Mouse (Mus musculus) forebrain, embryonic 16.5 days (tissue): ENCODE measurements at regions not wholly inside any gene's neighbourhood (a gene's known extent, or its start where the extent isn't known, plus 50 kb on each side); places are given as distances from the start of the nearest gene placed in this dataset.
A peak's percentile ranks its signal among the peaks of the same experiment; 100 is the strongest.

Experiments used
- ATAC-seq: fragments of 200-750 bp; cut with Nextera tagmentation; 2 replicates; pipeline ENCODE4 v1.8.0; 2017; ENCODE audit warnings: mild to moderate bottlenecking, moderate library complexity
- H3K27ac ChIP-seq: fragments of 300-500 bp; sonication (generic); 2 replicates; pipeline ENCODE4 v1.5.1; 2014; ENCODE audit warnings: low read length, control low read depth
- H3K27me3 ChIP-seq: fragments of 300-500 bp; sonication (generic); replicated peaks from 2 replicates; pipeline ENCODE4 v1.6.1; 2014; ENCODE audit warnings: low read length; ENCODE audit not compliant: control insufficient read depth, insufficient read depth
- H3K36me3 ChIP-seq: fragments of 300-500 bp; sonication (generic); 2 replicates; pipeline ENCODE4 v1.6.1; 2014; ENCODE audit not compliant: control insufficient read depth, insufficient read depth
- H3K4me1 ChIP-seq: fragments of 300-500 bp; sonication (generic); replicated peaks from 2 replicates; pipeline ENCODE4 v1.6.1; 2014; ENCODE audit warnings: low read length; ENCODE audit not compliant: control insufficient read depth, insufficient read depth
- H3K4me2 ChIP-seq: fragments of 300-500 bp; sonication (generic); 2 replicates; pipeline ENCODE4 v1.6.1; 2014; ENCODE audit warnings: mild to moderate bottlenecking, low read length, control low read depth
- H3K4me3 ChIP-seq: fragments of 300-500 bp; sonication (generic); replicated peaks from 2 replicates; pipeline ENCODE4 v1.5.1; 2014; ENCODE audit warnings: mild to moderate bottlenecking, low read length, control low read depth
- H3K9ac ChIP-seq: fragments of 300-500 bp; sonication (generic); replicated peaks from 2 replicates; pipeline ENCODE4 v1.6.1; 2014; ENCODE audit warnings: low read depth, low read length, control low read depth
- H3K9me3 ChIP-seq: fragments of 300-500 bp; sonication (generic); 2 replicates; pipeline ENCODE4 v1.6.1; 2016; ENCODE audit warnings: low read length; ENCODE audit not compliant: control insufficient read depth
- WGBS: fragments of 180-500 bp; shearing (Covaris S2); extraction: QIAGEN DNeasy Blood & Tissue Kit; methylation state at CpG from one replicate; pipeline ENCODE4 v1.1.7; 2014; 5-methylcytosine and 5-hydroxymethylcytosine counted together

DNA sequence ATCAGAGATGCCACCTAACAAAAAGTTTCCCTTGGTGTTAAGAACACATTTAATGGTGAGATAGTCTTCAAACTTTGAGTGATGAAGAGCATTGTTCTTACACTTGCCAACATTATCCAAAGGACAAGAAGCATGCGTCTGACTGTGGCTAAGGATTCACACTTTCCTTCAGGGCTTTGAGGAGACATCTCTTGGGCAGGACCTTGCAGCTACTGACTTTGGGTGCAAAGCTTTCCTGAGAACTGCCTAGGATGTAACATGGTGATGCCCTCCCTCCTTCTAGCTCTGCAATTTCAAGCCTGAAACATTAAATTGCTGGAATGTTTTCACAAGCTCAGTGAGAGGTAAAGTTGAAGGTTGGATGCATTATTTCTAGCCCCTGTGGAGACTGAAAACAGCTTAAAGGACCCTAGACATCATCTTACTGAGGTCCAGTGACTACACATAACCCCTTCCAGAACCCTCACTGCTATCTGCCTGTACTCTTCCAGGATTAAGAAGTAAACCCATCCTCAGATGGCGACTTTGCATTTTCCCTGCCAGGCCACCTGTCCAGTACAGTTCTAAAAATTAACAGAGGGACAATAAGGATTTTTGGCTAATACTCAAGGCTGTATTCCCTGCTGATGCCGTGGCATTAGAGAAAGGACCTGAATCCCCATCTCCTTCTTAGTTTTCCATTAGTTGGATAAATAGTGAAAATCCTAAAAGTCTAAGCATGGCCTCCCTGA lies 137.3 kb upstream of the Sptlc3 start:
- no peak for ATAC-seq
- Histone ChIP-seq H3K4me2 (no peak overlapping the region), H3K4me3 (no peak overlapping the region), H3K4me1 (no peaks in the 10 kb centered on the region), H3K36me3 (no peaks in the 10 kb centered on the region), H3K9me3 (no peaks in the 10 kb centered on the region), H3K27me3 (no peaks in the 10 kb centered on the region), H3K9ac (no peak overlapping the region), H3K27ac (no peak overlapping the region)
- 84% methylated on average over 3 of the region's 3 CpGs for WGBS

DNA sequence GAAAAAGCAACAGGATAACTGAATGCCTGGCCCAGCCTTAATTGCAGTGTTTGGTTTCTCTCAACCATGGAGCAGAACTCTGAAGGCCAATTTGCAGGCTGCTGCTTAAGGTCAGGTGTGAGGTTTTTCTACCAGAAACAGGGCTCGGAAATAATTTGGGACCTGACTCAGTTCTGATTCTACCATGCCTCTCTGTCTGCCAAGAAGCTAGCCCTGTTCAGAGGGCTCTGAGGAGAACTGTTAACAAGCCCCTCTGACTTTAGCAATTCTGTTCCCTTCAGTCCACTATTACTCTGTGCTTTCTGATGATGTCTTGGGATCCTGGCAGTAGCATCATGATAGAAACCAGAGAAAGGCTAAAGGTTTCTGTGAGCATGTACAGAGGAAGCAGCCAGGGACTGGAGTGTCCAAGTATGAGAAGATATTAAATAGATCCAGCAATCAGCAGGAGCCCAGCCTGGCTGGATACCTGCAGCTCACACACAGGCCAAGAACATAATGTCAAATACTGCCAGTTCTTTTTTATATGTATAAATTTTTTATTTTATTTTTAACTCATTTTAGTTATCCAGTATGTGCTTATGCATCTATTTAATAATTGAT lies 131.4 kb upstream of the Sptlc3 start:
- H3K27me3 ChIP-seq = no peaks in the 10 kb centered on the region
- 86% methylated on average over 1 of the region's 1 CpGs for WGBS

DNA sequence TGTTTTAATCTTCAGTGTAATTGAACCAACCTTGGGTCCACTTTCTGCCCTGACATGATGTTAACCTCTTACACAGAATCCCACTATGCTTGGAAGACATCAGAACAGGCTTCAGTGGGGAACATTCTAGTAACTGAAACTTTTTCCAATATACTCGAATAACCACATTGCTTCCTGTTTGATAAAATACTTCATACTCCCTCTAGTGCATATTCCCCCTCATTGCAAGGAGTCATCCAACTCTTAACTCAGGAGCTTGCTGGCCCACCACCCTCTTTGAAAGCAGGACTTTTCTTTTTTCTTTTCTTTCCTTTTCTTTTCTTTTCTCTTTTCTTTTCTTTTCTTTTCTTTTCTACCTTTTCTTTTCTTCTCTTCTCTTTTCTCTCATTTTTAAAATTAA lies 123.6 kb upstream of the Sptlc3 start:
- ATAC-seq = peak; percentile 26; the same call in 1 of the 2 replicates
- Histone ChIP-seq H3K4me3 (no peak overlapping the region), H3K4me1 (no peaks in the 10 kb centered on the region), H3K36me3 (no peaks in the 10 kb centered on the region), H3K9me3 (no peaks in the 10 kb centered on the region), H3K27ac (no peak overlapping the region), H3K27me3 (no peaks in the 10 kb centered on the region), H3K9ac (no peak overlapping the region), H3K4me2 (no peak overlapping the region)
- WGBS = 19% methylated on average over 1 of the region's 1 CpGs

More for the DNA sequence above, 131.4 kb upstream of the Sptlc3 start:
- Histone ChIP-seq H3K9ac (no peak overlapping the region), H3K27ac (no peak overlapping the region), H3K36me3 (no peaks in the 10 kb centered on the region), H3K4me1 (no peaks in the 10 kb centered on the region), H3K9me3 (no peaks in the 10 kb centered on the region), H3K4me3 (no peak overlapping the region), H3K4me2 (no peak overlapping the region)
- no peak for ATAC-seq

DNA sequence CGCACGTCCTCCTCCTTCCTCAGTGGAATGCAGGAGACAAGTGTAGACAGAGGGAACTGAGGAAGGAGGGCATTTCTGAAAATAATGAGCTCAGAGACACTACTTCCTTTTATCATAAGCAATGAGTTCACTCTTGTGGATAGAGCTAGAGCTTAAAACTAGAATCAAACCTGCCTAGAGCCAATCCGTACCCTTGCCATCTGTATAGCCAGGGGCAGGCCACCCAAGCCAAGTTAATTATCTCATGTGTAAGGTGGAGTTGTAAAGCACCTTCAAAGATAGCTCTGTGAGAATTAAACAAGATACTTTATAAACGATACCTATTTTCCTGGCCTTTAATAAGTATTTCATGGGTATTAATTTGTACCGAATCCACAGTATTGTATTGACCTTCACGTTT lies 113.4 kb upstream of the Sptlc3 start:
- H3K9me3 ChIP-seq = no peaks in the 10 kb centered on the region
- H3K4me1 ChIP-seq = no peaks in the 10 kb centered on the region
- no peak overlapping the region for H3K4me2 ChIP-seq
- H3K4me3 ChIP-seq = no peak overlapping the region
- H3K27me3 ChIP-seq = no peaks in the 10 kb centered on the region
- WGBS = 79% methylated on average over 6 of the region's 6 CpGs
- no peaks in the 10 kb centered on the region for H3K36me3 ChIP-seq
- H3K9ac ChIP-seq = no peak overlapping the region
- no peak overlapping the region for H3K27ac ChIP-seq
- ATAC-seq = no peak

DNA sequence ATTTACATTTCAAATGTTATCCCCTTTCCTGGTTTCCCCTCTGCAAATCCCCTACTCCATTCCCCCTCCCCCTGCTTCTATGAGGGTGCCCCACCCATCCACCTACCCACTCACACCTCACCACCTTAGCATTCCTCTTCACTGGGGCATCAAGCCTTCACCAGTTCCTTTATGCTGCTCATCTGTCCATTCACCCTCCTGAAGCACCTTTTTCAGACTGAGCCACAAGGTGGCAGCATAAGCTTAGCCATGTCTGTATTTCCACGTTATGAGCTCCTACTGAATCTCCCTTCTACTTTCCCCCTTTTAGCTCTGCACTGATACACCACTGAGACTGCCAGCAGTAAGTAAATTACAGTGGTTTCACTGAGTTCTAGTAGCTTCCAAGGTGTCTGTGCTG lies 112.1 kb upstream of the Sptlc3 start:
- 0% methylated on average over 1 of the region's 1 CpGs for WGBS

DNA sequence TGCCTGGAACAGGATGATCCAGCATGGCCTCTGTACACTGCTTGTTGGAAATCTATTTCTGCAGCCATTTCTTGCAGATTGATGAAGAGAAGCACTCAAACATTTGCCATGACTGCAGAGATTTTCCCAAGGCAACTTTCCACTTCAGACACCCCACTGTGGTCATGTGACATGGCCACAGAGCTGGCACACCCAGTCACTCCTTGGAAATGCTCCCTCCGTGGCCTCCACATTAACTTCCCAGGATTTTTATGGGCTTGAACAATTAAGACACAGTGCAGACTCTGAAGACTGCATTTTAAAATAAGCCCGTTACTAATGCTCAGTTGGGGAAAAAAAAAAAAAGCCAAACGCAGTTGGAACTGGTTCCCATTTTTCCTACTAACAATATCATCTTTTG lies 80.2 kb upstream of the Sptlc3 start:
- no peak overlapping the region for H3K27ac ChIP-seq
- 50% methylated on average over 3 of the region's 3 CpGs for WGBS
- H3K36me3 ChIP-seq = no peaks in the 10 kb centered on the region
- no peak for ATAC-seq
- no peak overlapping the region for H3K4me3 ChIP-seq
- H3K4me2 ChIP-seq = no peak overlapping the region
- H3K9me3 ChIP-seq = no peaks in the 10 kb centered on the region
- no peaks in the 10 kb centered on the region for H3K4me1 ChIP-seq
- H3K27me3 ChIP-seq = no peaks in the 10 kb centered on the region
- no peak overlapping the region for H3K9ac ChIP-seq

More for the DNA sequence above, 112.1 kb upstream of the Sptlc3 start:
- Histone ChIP-seq H3K4me3 (no peak overlapping the region), H3K36me3 (no peaks in the 10 kb centered on the region), H3K27me3 (no peaks in the 10 kb centered on the region), H3K4me2 (no peak overlapping the region), H3K9me3 (no peaks in the 10 kb centered on the region), H3K27ac (no peak overlapping the region), H3K9ac (no peak overlapping the region), H3K4me1 (no peaks in the 10 kb centered on the region)
- peak; percentile 96 for ATAC-seq

DNA sequence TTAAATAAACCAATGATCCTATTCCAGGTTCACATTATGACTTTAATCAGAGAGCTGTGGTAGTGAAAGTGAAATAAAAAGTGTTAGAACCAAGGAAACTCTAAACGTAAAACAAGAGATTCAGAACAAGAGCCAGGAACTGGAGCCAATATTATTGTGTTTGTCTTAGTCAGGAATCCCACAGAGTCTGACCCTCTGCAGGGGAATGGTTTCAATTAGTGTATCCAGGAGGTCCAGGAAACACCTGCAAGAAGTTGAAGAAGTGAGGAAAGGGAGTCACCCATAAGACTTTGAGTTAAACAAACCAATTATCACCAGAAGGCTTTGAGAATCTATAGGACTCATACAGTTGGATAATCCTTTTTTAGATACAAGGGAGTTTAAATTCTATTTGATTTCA lies 76.2 kb upstream of the Sptlc3 start:
- Histone ChIP-seq H3K9me3 (no peaks in the 10 kb centered on the region), H3K4me2 (no peak overlapping the region), H3K27ac (no peak overlapping the region), H3K9ac (no peak overlapping the region), H3K4me1 (no peaks in the 10 kb centered on the region), H3K27me3 (no peaks in the 10 kb centered on the region), H3K4me3 (no peak overlapping the region), H3K36me3 (no peaks in the 10 kb centered on the region)
- 51% methylated on average over 1 of the region's 1 CpGs for WGBS
- no peak for ATAC-seq

DNA sequence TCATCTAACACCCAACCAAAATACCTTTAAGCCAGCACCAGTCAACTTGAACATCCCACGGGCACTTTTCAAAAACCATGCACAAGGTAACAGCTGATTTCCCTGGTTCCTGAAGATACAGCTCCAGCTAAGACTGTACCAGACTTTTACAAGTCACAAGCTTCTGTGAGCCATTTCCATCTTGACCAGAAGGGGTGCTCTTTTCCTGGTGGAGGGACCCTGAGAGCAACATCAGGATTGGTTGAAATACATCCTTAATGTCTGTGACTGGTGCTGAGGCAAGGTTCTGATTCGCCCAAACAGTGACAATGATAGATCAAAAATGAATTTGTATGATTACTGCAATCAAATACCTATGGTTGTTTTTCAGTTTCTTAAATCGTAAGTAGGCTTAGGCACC lies 71.0 kb upstream of the Sptlc3 start:
- H3K4me2 ChIP-seq = no peak overlapping the region
- H3K36me3 ChIP-seq = no peaks in the 10 kb centered on the region
- no peak overlapping the region for H3K4me3 ChIP-seq
- no peaks in the 10 kb centered on the region for H3K9me3 ChIP-seq
- no peak for ATAC-seq
- no peaks in the 10 kb centered on the region for H3K4me1 ChIP-seq
- H3K9ac ChIP-seq = no peak overlapping the region
- no peaks in the 10 kb centered on the region for H3K27me3 ChIP-seq
- WGBS = 85% methylated on average over 3 of the region's 3 CpGs
- H3K27ac ChIP-seq = no peak overlapping the region

DNA sequence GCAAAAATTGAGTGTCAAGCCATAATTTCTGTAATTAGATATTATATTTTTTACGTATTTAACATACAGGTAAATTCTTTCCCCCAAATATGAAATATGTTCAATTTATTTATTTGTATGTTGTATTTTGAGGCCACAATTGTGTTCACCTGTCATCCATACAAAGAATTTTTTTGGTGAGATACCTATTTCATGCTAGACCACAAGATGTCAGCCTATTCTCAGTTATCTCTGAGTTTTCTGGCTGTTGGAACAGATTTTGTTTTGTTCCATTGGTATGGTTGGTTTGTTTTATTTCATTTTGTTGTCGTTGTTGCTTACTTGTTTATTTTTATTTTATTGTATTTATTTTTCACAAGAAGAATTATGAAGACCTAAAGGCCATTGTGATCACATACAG lies 70.3 kb upstream of the Sptlc3 start:
- H3K4me3 ChIP-seq = no peak overlapping the region
- H3K27ac ChIP-seq = no peak overlapping the region
- no peaks in the 10 kb centered on the region for H3K9me3 ChIP-seq
- H3K36me3 ChIP-seq = no peaks in the 10 kb centered on the region
- H3K27me3 ChIP-seq = no peaks in the 10 kb centered on the region
- ATAC-seq = no peak
- H3K4me1 ChIP-seq = no peaks in the 10 kb centered on the region
- no peak overlapping the region for H3K9ac ChIP-seq
- no peak overlapping the region for H3K4me2 ChIP-seq
- WGBS = 81% methylated on average over 2 of the region's 2 CpGs
